Mouse (Mus musculus) inflammation-experienced regulatory T-cells, adult 6 months (primary cell): ENCODE data around the gene Rln3. TPM values are rescaled to one million over a fixed set of nuclear protein-coding genes. Genes with fewer than 3 reads are reported as not detected.
"Not testable (repeated sequence)": the region's sequence is repeated elsewhere in the genome, so short reads cannot be mapped to it uniquely, and the experiment has no call there.

Experiments used
- ATAC-seq: one replicate; pipeline ENCODE4 v1.8.0; 2017
- polyA plus RNA-seq, 3 experiments: library from polyadenylated mRNA; unstranded; fragments of 100-300 nt; shearing (Covaris generic); gene quantifications; one replicate each; pipeline ENCODE4 v1.2.1; 2017

The Rln3 gene
- polyA plus RNA-seq, 3 experiments from 2014 or later, result 21.2 to 34.2 (median 31.9) TPM

DNA sequence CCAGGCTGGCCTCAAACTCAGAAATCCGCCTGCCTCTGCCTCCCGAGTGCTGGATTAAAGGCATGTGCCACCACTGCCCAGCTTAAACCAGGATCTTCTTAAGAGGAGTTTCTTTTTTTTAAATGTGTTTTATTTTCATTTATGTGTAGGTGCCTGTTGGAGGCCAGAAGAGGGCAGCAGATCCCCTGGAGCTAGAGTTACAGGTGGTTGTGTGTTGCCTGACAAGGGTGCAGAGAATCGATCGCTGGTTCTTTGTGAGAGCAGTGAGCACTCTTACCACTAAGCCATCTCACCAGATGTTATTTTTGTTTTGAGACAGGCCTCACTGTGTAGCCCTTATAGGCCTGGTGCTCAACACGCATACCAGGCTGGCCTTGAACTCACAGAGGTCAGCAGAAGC lies 29.0 kb downstream of the Rln3 start:
- ATAC-seq, result no peak

DNA sequence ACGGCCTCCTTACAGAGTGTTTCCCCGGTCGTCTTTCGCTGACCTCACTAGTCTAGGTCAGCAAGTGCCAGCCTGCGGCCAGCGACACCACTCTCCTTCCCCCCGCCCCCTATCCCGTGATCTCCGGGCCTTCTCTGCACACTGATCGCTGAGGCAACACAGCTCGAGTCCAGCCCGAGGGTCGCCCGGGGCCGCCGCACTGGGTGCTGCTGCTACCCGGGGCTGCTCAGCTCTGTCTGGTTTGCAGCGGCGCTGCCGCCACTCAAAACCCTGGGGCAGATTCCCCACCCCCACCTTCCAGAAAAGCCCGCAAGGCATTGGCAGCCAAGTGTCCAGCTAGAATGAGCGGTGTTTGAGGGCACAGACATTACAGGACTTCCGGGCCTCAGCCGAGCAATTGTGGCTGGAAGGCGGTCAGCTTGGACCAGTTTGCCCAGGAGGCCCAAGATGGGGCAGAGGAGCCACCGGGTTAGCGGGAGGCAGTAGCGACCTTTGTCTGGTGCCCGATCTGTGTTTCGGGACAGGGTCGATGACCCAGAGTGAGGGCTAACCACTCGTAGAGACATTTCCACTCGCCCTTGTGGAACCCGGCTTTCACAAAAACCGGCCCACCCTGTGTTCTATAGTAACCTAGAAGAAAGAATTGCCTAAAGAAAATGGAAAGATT lies 32.2 kb downstream of the Rln3 start:
- ATAC-seq, result no peak

DNA sequence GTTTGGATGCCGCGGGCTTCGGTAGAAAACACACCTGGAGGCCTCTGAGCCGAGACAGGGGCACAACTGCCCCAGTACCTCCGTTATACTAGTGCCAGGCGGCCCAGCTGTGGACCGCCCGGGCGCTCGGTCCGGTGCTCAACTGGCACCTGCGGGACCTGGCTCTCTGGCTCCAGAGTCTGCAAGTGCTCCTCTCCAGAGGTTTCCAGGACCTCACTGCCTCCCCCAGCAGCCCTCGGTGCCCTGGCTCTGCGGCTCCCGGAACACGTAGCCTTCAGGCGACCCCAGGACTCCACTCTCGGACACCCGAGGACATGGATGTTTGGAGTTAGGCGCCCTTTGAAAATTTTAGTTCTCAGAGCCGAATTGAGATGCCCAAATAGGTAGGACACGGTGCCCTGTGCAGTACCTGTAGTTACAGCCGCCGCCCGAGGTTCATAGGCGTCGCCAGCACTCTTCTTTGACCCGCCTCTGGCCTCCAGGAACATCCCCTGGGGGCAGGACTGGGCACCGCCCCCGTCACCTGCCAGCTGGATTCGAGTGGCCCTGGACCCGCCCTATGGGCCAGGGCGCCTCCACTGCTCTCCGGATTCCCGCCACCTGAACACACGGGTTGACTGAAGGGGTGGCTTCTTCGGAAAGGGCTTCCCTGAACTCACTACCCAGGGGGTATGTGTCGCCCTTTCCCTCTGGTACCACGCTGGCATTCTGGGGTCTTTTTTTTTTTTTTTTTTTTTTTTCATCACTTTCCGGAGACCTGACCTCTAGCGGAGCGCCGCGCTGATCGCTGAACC lies 32.9 kb downstream of the Rln3 start, which contains the start of gene 2210011C24Rik:
2210011C24Rik (minus strand) TSS at position 467 of the 794 bp plus-strand sequence.
- peak; percentile 27 for ATAC-seq

DNA sequence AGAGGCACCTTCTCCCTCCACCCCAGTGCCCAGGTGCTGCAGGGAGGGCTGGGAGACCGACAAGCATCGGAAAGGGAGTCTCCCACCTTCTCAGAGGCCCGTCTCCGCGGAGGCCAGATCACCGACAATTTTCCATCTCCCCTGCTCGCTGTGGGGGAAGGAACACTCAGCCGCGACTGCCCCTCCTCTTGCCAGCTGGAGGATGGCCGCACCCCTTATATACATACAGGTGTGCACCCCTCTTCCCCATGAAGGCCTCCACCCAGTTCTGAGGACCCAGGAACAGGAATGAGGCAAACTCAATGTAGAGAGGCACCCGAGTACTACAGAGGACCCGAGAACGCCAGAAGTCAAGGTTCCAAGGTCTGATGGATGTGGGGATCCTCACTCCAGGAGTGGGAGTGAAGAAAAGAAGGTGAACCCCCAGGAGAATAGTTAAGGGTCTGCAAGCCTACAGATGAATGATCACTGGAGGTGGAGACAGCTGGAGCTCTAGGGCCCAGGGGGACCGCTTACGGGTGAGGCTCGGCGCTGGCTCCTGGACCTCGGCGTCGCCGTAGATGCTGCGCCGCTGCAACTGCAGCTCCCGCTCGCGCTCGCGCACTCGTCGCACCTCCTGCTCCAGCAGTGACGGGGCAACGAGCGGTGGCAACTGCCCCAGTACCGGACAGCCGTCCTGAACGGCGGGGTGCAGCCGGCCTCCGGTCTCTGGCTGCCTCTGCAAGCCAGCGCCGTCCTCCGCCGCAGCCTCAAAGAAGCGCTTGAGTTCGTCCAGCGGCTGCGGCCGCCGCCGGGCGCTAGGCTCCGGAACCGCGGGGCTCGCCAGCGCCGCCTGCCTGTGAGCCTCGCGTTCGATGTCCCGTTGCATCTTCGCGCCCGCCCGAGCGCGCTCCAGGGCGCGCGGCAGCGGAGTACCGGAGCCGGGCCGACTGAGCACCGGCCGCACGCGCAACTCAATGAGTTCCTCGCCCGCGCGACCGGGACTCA lies 33.9 kb downstream of the Rln3 start:
- peak; percentile 72 for ATAC-seq

DNA sequence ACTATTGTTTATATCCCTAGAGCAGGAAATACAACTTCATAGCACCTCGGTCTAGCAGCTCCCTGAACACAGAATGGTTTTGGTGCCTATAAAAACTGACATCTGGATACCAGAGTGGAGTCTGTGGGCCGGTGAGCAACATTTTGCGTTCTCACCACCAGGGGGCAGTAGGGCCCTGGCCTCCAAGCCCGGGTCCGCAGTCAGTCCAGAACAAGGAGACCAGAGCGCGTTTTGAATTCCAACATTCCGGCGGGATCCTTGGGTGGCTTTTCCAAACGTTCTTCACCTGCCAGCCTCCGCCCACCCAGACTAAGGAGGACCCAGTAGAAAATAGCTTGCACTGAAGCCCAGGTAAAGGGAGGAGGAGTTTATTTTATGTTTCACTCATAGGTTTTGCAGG lies 34.9 kb downstream of the Rln3 start:
- no peak for ATAC-seq

DNA sequence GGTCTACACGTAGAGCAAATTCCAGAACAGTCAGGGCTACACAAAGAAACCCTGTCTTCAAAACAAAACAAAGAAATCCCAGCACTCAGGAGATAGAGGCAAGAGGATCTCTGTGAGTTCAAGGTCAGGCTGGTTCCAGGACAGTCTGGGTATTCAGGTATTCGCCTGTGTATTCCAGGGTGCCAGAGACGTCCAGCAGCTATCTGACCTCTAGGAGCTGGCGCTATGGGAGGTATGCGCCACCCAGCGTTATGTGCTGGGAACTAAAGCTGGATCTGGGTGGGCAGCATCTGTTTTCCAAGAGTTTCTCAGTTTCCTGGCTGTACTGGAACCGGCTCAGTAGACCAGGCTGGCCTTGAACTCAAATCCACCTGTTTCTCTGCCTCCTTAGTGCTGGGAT lies 36.4 kb downstream of the Rln3 start:
- no peak for ATAC-seq

DNA sequence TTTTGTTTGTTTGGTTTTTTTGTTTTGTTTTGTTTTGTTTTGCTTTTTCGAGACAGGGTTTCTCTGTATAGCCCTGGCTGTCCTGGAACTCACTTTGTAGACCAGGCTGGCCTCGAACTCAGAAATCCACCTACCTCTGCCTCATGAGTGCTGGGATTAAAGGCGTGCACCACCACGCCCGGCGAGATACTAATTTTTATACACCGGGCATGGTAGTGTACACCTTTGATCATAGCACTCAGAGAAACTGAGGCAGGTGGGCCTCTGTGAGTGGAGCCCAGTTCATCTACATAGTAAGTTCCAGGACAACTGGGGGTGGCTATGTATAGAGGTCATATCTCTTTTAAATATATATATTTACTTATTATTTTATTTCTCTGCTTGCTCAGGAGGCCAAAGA lies 39.3 kb downstream of the Rln3 start:
- ATAC-seq, result not testable (repeated sequence)

DNA sequence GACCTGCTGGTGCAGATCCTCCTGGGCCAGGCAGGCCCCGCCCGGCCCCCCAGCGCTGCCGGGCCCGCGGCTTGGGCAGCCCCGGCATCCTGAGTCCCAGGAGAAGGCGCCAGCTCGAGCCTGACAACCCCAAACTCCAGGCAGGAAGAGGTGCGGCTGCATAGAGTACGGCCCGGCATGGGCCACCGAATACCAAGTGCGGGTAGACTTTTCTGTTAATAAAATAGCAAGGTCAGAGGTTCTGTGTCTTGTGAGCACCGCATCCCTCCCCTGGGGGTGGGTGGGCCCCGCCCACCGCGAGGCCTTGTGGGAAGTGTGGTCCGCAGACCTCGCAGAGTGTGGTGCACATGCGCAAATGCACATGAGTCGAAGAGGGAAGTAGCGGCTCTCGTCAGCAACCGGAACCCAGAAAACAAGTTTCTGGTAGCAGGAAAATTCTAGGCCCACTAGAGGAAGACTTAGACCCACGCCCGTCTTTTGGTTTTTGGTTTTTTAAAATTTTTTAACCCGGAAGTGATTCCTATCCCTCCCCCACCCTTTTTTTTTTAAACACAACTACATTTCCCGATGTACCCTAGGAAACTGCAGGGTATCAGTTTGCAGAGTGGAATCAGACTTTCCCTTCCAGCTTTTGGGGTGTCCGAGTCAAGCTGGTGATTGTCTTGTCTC lies 40.1 kb downstream of the Rln3 start:
- ATAC-seq, result peak; percentile 97

DNA sequence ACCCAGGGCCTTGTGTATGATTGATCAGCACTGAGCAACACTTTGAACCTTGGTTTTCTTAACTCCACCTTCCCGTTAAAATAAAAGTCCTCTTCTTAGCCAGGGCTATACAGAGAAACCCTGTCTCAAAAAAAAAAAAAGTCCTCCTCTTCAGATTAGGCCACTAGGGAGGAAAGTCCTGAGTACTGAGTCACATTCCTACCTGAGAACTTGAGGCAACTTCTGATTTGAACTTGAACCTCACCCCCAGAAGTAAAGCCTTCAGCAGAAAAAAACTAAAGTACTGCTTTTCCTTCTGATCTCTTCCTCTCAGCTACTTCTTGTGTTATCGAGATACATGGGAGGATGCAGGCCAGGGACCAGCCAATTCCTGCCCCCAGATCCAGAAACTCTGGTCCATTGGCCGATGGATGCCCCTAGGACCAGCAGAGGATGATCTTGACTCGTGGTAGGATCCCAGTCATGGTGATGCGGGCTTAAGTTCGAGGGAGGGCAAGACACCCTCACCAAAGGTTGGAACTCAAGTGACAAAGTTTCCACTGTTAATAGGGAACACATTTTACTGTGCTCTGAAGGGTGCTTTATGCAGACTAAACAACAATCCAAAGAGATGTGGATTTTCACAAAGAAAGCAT lies 41.1 kb downstream of the Rln3 start:
- no peak for ATAC-seq

DNA sequence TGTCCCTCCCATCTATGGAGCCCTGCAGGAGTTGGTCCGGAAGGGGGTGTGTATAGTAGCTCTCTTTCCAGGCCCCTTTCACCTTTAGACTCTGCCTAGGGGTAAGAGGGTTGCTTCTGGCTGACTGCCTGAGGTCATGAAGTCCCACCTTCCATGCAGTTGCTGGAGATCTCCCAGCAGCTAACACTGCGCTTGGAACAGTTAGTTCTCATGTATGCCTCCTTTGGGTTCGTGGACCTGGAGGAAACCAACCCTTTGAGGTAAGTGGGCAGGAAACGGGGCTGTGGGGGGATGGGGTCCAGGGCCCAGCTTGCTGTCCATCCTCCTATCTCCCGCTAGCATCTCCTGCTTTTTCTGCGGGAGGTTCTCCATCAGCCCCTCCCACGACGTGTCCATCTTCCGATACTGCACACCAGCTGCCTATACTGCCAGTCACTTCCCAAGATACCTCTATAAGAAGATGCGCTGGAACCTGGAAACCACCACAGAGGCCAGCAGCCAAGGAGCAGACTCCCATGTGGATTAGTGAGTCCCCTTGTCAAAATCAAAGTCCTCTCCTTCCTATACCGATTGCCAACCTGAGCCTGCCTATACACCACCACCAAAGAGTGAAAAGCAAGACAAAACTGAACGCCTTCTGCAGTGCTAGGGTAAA lies 41.7 kb downstream of the Rln3 start:
- no peak for ATAC-seq

DNA sequence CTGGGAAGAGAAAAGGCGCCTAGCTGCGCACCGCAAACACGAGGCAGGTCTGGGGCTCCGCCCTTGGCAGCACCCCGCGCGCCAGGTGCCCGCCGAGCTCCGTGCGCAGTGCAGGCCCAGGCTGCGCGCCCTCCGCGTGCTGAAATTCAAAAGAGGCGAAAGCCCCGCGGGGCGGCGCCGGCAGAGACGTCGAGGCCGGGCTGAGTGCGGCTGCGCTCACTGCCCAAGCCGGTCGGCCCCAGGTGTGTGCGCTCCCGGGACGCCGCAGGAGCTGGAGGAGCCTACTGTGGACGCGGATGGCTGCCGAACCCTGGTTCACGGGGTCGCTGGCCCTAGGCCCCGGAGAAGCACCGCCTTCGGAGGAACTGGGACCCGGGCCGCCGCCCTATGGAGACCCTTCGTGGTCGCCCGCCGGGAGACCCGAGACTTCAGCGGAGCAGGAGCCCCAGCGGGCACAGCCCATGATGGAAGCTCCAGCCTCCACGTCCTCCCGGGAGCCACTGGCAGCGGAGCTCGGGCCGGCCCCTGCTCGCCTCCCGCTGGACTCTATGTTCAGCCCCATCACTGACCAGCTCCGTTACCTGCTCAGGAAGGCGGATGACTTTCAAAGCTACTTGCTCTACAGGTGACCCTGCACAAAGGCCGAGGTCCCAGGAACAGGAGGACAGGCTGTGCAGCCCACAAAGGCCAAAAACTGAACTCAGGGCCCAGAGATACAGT lies 43.4 kb downstream of the Rln3 start, which contains the start of gene 1700067K01Rik:
1700067K01Rik (plus strand) TSS at position 222 of the 720 bp plus-strand sequence.
- ATAC-seq, result no peak

DNA sequence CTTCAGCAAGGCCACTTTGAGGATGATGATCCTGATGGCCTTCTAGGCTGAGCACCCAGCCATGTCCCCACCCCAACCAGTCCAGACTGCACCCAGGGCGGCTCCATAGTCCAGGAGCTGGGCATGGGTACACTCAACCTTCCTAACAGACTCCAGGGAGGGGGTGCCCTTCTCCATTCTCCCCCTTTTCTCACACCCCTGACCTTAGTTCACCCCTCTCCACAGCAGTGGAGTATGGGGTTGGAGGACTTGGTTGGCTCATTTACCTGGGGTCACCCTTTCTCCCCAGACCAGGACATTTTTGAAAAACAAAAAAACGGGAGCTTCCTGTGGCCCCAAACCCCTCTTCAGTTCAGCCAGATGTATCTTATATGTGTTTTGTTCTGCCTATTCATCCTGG lies 45.0 kb downstream of the Rln3 start:
- no peak for ATAC-seq

DNA sequence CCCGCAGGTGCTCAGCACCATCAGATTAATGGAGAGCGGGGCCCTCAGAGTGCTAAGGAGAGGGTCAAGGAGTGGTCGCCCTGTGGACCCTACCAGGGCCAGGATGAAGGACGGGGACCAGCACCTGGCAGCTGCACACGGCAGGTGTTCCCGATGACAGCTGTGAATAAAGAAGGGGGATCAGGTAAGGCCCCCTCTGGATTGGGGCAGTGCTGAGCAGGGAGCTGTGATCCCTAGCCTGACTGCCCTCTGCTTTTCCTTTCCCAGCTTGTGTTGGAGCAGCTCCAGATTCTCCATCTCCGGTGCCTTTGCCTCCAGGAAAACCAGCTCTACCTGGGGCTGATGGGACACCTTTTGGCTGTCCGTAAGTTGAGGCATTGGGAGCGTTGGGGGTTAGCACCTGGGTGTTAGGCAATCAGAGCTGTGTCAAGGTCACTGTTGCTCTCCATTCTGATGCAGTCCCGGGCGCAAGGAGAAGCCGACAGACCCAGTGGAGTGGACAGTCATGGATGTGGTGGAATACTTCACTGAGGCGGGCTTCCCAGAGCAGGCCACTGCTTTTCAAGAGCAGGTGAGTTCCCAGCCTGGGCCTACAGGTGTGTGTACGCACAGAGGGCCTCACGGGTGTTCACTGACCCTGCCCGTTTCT lies 45.6 kb downstream of the Rln3 start:
- no peak for ATAC-seq

DNA sequence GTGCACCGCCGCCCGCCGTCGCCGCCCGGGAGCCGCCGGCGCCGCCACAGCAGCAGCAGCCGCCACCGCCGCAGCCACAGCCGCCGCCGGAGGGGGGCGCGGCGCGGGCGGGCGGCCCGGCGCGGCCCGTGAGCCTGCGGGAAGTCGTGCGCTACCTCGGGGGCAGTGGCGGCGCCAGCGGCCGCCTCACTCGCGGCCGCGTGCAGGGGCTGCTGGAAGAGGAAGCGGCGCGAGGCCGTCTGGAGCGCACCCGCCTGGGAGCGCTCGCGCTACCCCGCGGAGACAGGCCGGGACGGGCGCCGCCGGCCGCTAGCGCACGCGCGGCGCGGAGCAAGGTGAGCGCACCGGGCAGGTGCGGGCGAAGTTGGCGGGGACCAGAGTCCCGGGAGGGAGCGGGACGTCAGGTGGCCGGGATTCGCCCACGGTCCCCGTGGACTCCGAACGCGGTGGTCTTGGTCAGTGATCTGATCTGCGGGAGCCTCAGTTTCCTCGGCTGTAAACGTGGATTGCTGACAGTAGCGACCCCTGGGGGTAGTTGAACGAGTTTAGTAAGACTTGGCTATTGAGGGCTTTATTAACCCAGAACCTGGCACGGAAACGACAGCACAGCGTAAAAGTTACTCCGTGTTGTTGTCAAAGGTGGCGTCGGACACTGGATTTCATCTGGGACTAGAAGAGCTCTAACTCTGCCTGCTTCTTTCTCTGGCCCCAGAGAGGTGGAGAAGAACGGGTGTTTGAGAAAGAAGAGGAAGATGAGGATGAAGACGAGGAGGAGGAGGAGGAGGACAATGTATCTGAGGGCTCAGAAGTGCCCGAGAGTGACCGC lies 46.4 kb downstream of the Rln3 start:
- ATAC-seq, result peak; percentile 59

DNA sequence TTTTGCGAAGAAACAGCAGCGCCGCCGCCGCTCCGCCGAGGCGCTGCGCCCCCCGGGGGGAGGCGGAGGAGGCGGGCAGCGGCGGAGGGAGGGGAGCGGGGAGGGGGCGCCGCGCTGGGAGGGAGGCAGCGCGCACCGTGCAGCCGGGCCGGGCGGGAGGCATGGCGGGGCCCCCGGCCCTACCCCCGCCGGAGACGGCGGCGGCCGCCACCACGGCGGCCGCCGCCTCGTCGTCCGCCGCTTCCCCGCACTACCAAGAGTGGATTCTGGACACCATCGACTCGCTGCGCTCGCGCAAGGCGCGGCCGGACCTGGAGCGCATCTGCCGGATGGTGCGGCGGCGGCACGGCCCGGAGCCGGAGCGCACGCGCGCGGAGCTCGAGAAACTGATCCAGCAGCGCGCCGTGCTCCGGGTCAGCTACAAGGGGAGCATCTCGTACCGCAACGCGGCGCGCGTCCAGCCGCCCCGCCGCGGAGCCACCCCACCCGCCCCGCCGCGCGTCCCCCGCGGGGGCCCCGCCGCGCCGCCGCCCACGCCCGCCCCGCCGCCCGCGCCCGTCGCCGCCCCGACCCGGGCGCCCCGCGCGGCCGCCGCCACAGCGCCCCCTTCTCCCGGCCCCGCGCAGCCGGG lies 47.2 kb downstream of the Rln3 start, which contains the start of gene Samd1:
Samd1 (plus strand) TSS at position 162 of the 631 bp plus-strand sequence.
- ATAC-seq, result peak; percentile 2

DNA sequence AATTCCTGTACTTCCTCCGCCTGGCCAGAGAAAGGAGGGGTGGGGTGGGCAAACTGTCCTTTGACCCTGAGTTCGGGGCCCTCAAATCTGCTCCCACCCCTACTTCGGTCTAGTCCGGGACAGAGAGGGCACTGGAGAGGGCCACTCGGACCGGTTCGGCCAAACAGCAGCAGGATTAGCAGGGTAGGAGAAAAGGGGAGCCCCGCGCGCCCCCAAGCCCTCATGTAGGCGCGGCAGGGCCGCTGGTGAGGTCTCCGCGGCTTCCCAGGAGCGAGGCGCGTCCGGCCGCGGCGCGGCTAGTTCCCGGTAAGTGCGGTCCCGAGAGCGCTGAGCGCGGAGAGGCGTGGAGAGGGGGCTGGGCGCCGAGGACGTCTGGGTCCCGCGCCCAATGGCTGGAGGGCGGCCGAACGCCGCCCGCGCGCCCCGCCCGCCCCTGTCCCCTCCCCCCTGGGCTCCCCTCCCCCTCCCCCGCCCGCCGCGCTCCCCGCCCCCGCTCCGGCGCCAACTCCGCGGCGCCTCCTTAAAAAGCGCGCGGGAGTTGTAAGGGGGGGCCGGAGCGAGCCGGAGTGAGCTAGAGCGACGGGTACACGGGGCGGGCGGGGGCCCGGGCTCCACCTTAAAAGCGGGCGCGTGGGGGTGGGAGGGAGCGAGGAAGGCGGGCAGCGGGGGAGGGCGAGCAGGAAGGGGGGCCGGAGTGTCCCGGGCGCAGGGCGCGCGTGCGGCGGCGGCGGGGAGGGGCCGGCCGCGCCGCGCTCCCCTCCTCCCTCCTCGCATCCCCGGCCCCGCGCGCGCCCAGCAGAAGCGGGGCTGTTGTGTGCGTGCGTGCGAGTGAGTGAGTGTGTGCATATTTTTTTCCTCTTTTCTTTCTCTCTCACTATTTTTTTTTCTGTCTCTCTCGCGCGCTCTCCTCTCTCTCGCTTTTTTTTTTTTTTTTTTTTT lies 48.0 kb downstream of the Rln3 start:
- peak; percentile 50 for ATAC-seq

DNA sequence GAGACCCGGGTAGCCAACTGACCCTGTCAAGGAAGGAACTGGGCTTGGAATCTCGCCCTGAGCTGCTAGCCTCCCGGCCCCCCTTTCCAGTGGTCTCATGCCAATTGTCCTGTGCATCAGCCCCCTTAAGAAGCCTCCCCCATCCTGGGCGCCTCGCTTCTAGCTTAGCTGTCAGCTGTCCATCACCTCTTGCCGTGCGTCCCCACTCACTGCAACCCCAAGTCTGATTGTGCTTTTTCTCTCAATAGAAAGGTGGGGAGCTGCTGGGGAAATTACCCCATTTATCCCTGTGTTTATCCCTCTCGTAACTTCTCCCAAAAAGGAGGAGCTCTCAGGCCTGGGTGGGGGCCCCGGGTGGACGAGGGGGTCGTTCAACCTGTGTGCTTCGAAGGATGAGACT lies 48.8 kb downstream of the Rln3 start:
- ATAC-seq, result no peak
